Mouse (Mus musculus) embryo, embryonic 11 days (tissue): ENCODE measurements at regions not wholly inside any gene's neighbourhood (a gene's known extent, or its start where the extent isn't known, plus 50 kb on each side); places are given as distances from the start of the nearest gene placed in this dataset.

Source experiments
- DNase-seq: peaks from one replicate; pipeline ENCODE4 v3.0.0-alpha.2; 2015

DNA sequence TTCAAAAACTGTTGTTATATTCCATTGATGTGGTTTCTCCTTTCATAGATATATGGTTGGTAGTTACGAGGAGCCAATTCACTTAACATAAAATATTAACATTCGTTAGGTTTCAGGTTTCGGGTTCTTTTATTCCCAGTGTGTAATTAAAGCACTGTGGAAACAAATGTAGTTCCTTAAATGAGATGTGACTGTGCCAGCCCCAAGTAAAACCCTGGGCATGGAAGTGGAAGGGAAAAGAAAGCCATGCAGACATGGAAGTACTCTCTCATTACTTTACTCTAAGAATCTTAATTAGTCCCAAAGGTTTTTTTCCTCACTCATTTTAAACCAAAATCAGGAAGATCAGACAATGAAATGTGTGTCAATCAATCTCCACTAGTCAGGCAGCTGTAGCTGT lies 784.9 kb upstream of the Apob start:
- no peak for DNase-seq

- no peak for DNase-seq
These were observed 779.4 kb upstream of the Apob start for GRCm38 (mm10) chr12:7198098-7198497.

DNA sequence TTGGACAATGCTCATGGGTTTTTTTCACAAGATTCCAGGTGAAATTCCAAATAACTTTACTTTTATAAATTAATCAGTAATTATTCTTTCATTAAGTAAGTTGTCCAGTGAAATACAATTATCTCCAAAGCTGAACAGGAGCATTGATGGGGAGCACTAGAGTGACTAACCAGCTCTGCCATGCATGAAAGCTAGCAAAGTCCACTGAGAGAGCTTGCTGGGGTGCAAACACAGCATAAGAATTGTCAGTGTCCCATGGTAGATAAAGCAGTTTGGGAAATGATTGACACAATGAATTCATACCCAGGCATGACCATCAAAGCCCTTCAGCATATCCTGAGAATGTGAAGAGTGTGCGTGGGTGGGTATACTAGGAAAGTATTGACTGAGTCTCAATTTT lies 776.6 kb upstream of the Apob start:
- no peak for DNase-seq

DNA sequence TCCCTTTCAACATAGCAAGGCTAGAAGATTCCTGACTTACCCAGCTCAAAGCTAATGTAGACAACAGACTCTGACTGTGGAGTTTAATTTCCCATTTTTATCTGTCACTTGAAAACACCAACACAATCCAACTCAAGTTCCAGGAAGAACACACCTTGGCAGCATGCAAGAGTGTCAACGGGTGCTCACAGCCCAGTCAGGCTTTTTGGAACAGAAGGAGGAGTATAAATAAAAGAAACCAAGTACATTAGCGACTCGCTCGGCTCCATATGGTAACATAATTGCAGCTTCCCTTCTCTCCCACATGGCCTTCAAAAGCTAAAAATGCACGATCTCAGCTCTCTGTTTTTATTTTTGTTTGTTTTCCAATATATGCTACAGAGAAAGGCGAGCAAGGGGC lies 761.8 kb upstream of the Apob start:
- DNase-seq, result no peak

- DNase-seq, result no peak
These were observed 759.9 kb upstream of the Apob start for GRCm38 (mm10) chr12:7217499-7217898.

DNA sequence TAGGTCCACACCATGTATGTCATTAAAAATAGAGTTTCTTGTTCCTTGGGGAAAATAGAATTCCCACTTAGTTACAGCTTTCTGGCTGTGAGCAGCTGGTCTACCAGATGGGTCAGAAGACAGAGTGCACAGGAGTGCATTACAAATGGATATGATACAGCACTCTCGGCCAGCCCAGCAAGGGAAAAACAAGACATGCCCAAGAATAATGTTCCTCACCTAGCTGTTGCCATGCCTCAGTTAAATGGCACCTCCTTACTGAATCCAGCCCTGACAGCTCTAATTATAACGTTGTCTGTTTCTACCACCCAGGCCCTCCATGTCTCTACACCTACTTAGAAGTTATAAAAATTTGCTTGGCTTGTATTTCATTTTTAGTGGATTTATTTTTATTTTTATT lies 749.3 kb upstream of the Apob start:
- DNase-seq, result no peak

GRCm38 (mm10) chr12:7228541-7229225 lies 748.8 kb upstream of the Apob start:
- no peak for DNase-seq

DNA sequence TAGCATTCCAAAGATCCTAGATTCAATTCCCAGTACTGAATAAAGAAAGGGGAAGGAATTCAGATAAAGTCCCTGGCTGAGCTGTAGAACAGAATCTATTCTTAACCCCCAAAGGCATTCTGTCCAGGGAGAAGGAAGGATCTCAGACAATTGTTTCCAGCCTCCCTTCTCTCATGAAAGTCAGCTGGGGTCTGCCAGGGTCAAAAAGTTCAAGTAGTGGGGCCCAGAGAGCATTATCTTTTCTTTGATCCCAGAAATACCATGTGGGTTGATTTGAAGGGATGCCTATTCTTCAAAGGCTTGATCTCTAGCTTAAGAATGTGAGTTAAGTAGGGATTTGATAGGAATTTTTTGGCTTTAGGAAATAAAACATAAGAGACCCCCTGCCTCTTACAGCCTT lies 727.1 kb upstream of the Apob start:
- DNase-seq, result peak; percentile 42

DNA sequence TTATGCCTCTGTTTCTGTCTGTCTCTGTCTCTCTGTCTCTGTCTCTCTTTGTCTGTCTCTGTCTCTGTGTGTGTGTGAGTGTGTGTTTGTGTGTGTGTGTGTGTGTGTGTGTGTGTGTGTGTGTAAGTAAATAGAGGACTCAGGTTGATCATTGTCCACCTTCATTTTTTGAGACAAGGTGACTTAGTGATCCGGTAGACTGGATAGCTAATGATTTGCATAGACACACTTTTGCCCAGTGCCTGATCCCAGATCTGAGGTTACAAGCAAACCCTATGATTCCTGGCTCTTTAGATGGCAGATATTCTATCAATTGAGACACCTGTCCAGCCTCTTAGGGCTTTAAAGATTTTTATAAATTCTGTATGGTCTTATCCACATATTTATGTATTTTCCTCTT lies 706.9 kb upstream of the Apob start:
- no peak for DNase-seq

DNA sequence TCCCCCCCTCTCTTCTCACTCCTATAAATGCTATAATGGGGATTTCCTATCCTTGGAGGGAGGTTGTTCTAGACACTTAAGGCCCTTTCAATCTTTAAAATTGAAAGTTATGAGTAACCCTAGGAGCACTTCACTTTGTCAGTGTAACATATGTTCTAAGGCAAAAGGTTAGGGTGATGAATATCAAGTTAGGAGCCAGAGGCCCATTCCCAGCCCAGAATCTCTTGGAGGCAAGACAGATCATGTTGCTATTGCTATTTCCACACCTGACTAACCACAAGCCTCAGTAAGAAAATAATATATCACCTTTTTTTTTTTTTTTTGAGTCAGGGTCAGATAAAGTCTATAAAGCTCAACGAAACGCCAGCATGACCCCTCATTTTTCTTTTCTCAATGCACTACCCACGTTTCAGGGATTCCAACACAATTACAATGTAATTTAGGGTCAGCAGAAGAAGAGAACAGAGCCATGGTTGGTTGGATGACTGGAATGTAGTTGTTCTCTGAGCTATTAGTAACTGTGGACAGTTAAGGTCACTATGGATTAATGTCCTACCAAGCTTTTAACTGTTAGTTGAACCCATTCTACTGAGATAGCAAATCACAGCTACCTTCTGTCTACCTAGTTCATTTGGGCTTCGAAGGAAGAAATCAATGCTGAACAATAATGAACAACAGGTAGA lies 693.0 kb upstream of the Apob start:
- DNase-seq, result no peak

- DNase-seq, result no peak
These were observed 685.9 kb upstream of the Apob start for GRCm38 (mm10) chr12:7291557-7291956.

DNA sequence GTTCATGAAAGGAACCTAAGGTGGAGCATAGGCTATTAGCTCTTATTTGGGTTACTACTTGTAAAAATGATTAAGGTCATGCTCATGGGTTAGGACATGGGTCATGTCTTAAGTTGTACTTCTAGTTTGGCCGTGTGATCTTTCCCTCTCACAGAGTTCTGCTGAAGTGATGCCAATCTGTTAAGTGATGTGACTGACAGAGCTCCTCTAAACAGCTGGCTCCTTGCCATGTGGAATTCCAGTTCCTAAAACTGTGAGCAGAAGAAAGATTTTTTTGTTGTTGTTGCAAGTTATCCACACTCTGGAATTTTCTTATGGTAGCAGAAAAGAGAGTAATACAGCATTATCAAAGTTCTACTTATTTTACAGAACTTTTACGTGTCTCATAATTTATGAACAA lies 680.4 kb upstream of the Apob start:
- no peak for DNase-seq

DNA sequence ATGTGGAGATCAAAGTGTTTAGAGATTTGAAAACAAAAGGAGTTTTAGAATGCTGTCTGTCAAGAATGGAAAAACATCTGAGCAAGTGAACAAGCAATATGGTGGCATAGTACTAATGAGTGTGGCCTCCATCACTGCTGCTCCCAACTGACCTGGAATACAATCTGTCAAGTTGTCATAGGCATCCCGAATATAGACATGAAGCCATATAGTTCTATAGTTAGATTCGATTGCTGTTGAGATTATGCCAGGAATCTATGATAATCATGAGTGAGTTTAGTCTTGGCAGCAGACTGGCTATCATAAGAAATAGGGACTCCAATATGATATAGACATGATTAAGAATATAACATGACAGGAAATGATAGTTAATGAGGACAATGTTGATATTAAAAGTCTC lies 656.0 kb upstream of the Apob start:
- no peak for DNase-seq

DNA sequence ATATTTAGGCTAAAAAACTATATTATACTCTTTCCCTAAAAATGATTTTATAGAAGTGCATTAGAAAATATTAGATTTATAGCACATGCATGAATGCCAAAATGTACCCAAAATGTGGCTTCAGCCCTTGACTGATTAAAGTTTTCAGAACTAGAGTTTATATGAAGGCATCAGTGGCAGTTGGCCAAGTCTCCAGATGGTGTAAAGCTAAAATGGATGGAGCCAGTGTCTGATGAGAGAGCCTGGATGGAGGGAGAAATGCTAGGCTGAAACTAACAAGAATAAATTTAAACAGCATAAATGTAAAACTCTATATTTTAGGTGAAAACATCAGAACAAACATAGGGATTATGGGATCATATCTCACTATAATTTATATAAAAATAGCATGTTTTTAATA lies 648.8 kb upstream of the Apob start:
- DNase-seq, result no peak
